Mouse (Mus musculus): ENCODE data around the gene Wfdc3. TPM values are rescaled to one million over a fixed set of nuclear protein-coding genes. Genes with fewer than 3 reads are reported as not detected.

Wfdc3 gene
- polyA plus RNA-seq, 1 experiment = 0.41 TPM

DNA sequence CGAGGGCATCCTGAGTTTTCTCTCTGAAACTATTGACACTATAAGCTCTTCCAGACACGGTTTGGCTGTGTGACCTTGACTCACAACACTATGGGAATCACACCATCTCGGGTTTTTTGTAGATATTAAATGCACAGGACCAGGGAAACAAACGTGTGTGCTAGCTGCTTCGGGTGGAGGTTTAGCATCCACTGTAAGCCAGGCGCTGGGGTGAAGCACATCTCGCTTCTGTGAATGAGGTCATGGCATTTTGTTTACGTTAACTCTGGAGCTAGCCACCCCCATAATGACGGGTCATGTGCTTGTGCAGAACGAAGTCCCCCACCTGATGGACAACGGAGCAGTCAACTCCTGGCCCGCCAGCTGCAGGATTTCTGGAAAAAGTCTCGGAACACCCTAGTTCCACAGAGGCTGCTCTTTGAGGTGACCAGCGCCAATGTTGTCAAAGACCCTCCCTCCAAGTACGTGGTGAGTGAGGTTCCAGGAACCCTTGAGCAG lies 40.7 kb upstream of the Wfdc3 start:
- peaks cover 10% of the 10 kb centered on the region for H3K36me3 ChIP-seq (ENCODE audit: control insufficient read depth, insufficient read depth)
- no peaks in the 10 kb centered on the region for H3K27me3 ChIP-seq (ENCODE audit: control insufficient read depth, insufficient read depth, insufficient read length)
- H3K4me3 ChIP-seq = peak overlapping the region; percentile 46
- no peaks in the 10 kb centered on the region for H3K79me2 ChIP-seq (ENCODE audit: control insufficient read depth, insufficient read depth)
- peak overlapping the region; percentile 70 for H3ac ChIP-seq (ENCODE audit: control insufficient read depth, insufficient read length)
- no peak for TF ChIP-seq MYOD1 (IDR thresholded peaks at IDR 0.05; ENCODE audit: control insufficient read depth in 1 of 3, insufficient read length in 2 of 3, low read depth in 2 of 3)
- TF ChIP-seq REST (IDR thresholded peaks at IDR 0.05; ENCODE audit: insufficient read depth, insufficient read length) = no peak
- no peak for TF ChIP-seq MYOG (IDR thresholded peaks at IDR 0.05; ENCODE audit: control insufficient read depth in 1 of 3, insufficient read depth in 1 of 3, insufficient read length in 2 of 3, low read depth in 2 of 3)
- TF ChIP-seq E2F4 (IDR thresholded peaks at IDR 0.05; ENCODE audit: insufficient read depth) = no peak
- no peak for TF ChIP-seq SRF (IDR thresholded peaks at IDR 0.05; ENCODE audit: control insufficient read depth, insufficient read length, low read depth)
- no peak for TF ChIP-seq CEBPB (IDR thresholded peaks at IDR 0.05; ENCODE audit: insufficient read depth, poor library complexity, severe bottlenecking)
- no peak for TF ChIP-seq POLR2AphosphoS2 (IDR thresholded peaks at IDR 0.05; ENCODE audit: insufficient read length, low read depth)
- TF ChIP-seq TCF12 (IDR thresholded peaks at IDR 0.05; ENCODE audit: insufficient read depth, poor library complexity, severe bottlenecking) = no peak
- TF ChIP-seq USF1 (IDR thresholded peaks at IDR 0.05; ENCODE audit: low read depth) = no peak
- no peak for TF ChIP-seq TCF3 (IDR thresholded peaks at IDR 0.05; ENCODE audit: insufficient read length, low read depth)
- no peak for TF ChIP-seq MAX (IDR thresholded peaks at IDR 0.05; ENCODE audit: low read depth)
- TF ChIP-seq POLR2A (IDR thresholded peaks at IDR 0.05; ENCODE audit: insufficient read length, low read depth) = no peak
- peak overlapping the region; percentile 98 for H3K4me2 ChIP-seq (ENCODE audit: low read depth)

DNA sequence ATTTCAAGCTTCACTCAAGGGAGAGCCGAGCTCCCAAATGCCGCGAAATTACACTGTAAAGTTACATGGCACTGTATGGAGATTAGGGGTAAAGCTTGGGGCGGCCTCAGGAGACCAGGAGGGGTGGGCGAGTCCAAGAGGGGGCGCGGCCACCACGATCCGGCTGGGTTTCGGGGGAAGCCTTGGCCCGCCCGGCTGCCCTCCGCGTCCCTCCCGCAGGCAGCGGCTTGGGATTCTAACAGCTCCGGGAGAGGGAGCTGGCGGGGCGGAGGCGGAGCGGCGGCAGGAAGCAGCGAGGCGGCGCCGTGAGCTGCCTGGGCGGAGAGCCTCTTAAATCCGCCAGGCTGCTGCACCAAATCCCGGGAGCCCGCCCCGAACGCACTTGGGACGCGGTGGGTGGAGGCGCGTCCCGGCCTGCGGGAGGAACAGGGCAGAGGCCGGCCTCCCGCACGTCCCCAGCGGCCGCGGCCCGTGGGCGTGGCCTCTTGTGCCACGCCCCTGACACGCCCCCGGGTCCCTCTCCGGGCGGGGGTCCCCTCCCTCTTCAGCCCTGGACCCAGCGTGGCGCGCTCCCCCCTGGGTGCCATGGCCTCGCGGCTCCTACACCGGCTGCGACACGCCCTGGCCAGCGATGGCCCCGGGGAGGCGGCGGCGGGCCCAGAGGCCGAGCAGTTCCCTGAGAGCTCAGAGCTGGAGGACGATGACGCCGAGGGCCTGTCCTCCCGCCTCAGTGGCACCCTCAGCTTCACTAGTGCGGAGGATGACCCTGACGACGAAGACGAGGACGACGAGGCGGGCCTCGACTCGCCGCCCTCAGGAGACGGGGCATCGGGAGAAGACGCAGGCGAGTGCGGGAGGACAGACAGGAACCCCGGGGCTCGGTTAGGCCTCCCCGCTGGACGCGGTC lies 40.0 kb upstream of the Wfdc3 start, which contains the start of gene Snx21:
Gene Snx21 (plus strand): TSS at position 343 of the 907 bp plus-strand sequence.
- Histone ChIP-seq H3K27me3 (ENCODE audit: control insufficient read depth, insufficient read depth, insufficient read length) (no peaks in the 10 kb centered on the region), H3K4me2 (ENCODE audit: low read depth) (peak within 1 kb of the TSS; percentile 98), H3K4me3 (peak within 1 kb of the TSS; percentile 46), H3ac (ENCODE audit: control insufficient read depth, insufficient read length) (peak within 1 kb of the TSS; percentile 70), H3K36me3 (ENCODE audit: control insufficient read depth, insufficient read depth) (peaks cover 10% of the 10 kb centered on the region), H3K79me2 (ENCODE audit: control insufficient read depth, insufficient read depth) (no peaks in the 10 kb centered on the region)
- no peak for TF ChIP-seq REST (IDR thresholded peaks at IDR 0.05; ENCODE audit: insufficient read depth, insufficient read length)
- peak; percentile 81 for TF ChIP-seq POLR2AphosphoS2 (IDR thresholded peaks at IDR 0.05; ENCODE audit: insufficient read length, low read depth)
- peak in 1 of 3 experiments; percentile 3 for TF ChIP-seq MYOD1 (IDR thresholded peaks at IDR 0.05; ENCODE audit: control insufficient read depth in 1 of 3, insufficient read length in 2 of 3, low read depth in 2 of 3)
- TF ChIP-seq MYOG (IDR thresholded peaks at IDR 0.05; ENCODE audit: control insufficient read depth in 1 of 3, insufficient read depth in 1 of 3, insufficient read length in 2 of 3, low read depth in 2 of 3) = no peak
- TF ChIP-seq POLR2A (IDR thresholded peaks at IDR 0.05; ENCODE audit: insufficient read length, low read depth) = peak; percentile 84
- no peak for TF ChIP-seq MAX (IDR thresholded peaks at IDR 0.05; ENCODE audit: low read depth)
- TF ChIP-seq TCF3 (IDR thresholded peaks at IDR 0.05; ENCODE audit: insufficient read length, low read depth) = no peak
- TF ChIP-seq TCF12 (IDR thresholded peaks at IDR 0.05; ENCODE audit: insufficient read depth, poor library complexity, severe bottlenecking) = no peak

DNA sequence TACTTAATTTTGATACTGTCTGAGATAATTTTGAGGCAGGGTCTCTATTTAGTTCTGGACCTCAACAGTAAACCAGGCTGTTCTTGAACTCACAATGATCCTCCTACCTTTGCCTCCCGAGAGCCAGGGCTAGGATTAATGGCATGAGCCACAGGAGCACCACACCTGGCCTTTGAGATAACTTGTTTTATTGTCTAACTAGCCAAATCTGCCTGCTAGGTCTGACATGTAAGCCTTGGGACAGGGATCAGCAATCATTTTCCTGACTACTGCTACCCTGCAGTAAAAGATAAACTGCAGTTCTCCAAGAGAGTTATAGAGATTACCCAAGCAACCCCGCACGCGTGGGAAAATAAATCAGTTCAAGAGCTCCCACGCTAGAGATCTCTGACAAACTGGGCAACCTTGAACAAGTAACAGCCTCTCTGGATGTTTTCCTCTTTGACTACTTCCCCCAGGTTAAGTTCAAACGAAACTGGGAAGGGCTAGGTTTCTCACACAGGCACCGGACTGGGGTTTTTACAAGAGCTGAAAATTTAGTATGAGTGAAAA lies 39.2 kb upstream of the Wfdc3 start:
- TF ChIP-seq TCF3 (IDR thresholded peaks at IDR 0.05; ENCODE audit: insufficient read length, low read depth) (no peak), POLR2AphosphoS2 (IDR thresholded peaks at IDR 0.05; ENCODE audit: insufficient read length, low read depth) (no peak), USF1 (IDR thresholded peaks at IDR 0.05; ENCODE audit: low read depth) (no peak), MAX (IDR thresholded peaks at IDR 0.05; ENCODE audit: low read depth) (no peak), TCF12 (IDR thresholded peaks at IDR 0.05; ENCODE audit: insufficient read depth, poor library complexity, severe bottlenecking) (no peak), CEBPB (IDR thresholded peaks at IDR 0.05; ENCODE audit: insufficient read depth, poor library complexity, severe bottlenecking) (no peak), MYOD1 (IDR thresholded peaks at IDR 0.05; ENCODE audit: control insufficient read depth in 1 of 3, insufficient read length in 2 of 3, low read depth in 2 of 3) (no peak)
- Histone ChIP-seq H3K4me3 (peak overlapping the region; percentile 46), H3K79me2 (ENCODE audit: control insufficient read depth, insufficient read depth) (no peaks in the 10 kb centered on the region), H3K36me3 (ENCODE audit: control insufficient read depth, insufficient read depth) (peaks cover 10% of the 10 kb centered on the region), H3K4me2 (ENCODE audit: low read depth) (peak overlapping the region; percentile 98), H3K27me3 (ENCODE audit: control insufficient read depth, insufficient read depth, insufficient read length) (no peaks in the 10 kb centered on the region), H3ac (ENCODE audit: control insufficient read depth, insufficient read length) (peak overlapping the region; percentile 70)

DNA sequence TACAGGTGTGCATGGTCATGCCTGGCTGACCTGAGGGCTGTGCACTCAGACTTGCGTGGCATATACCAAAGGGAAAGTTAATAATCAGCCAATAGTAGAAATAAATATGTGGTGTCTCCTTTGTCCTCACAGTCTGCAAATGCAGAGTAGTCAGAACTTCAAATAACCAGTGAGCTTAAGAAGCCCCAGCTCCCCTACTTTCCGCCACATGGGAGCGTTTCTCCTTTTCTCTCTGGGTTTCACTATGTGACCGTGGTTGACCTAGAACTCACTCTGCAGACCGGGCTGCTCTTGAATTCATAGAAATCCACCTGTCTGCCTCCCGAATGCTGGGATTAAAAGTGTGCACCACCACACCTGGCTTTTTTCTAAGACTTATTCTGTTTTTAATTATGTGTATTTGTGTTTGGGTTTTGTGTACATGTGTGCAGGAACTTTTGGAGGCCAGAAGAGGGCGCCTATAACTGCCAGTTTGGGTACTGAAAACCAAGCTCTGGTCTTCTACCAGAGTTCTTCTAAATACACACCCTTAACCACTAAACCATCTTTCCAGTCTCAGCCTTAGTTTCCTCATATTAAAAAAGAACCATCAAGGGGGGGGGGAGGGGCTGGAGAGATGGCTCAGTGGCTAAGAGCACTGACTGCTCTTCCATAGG lies 38.3 kb upstream of the Wfdc3 start:
- no peaks in the 10 kb centered on the region for H3K27me3 ChIP-seq (ENCODE audit: control insufficient read depth, insufficient read depth, insufficient read length)
- H3ac ChIP-seq (ENCODE audit: control insufficient read depth, insufficient read length) = no peak overlapping the region
- H3K79me2 ChIP-seq (ENCODE audit: control insufficient read depth, insufficient read depth) = no peaks in the 10 kb centered on the region
- H3K36me3 ChIP-seq (ENCODE audit: control insufficient read depth, insufficient read depth) = peaks cover 10% of the 10 kb centered on the region
- no peak overlapping the region for H3K4me2 ChIP-seq (ENCODE audit: low read depth)
- H3K4me3 ChIP-seq = peak overlapping the region; percentile 46
- TF ChIP-seq MYOD1 (IDR thresholded peaks at IDR 0.05; ENCODE audit: control insufficient read depth in 1 of 3, insufficient read length in 2 of 3, low read depth in 2 of 3) (no peak), TCF3 (IDR thresholded peaks at IDR 0.05; ENCODE audit: insufficient read length, low read depth) (no peak), POLR2AphosphoS2 (IDR thresholded peaks at IDR 0.05; ENCODE audit: insufficient read length, low read depth) (no peak), POLR2A (IDR thresholded peaks at IDR 0.05; ENCODE audit: insufficient read length, low read depth) (no peak), USF1 (IDR thresholded peaks at IDR 0.05; ENCODE audit: low read depth) (no peak), CEBPB (IDR thresholded peaks at IDR 0.05; ENCODE audit: insufficient read depth, poor library complexity, severe bottlenecking) (no peak), REST (IDR thresholded peaks at IDR 0.05; ENCODE audit: insufficient read depth, insufficient read length) (no peak), E2F4 (IDR thresholded peaks at IDR 0.05; ENCODE audit: insufficient read depth) (no peak), MYOG (IDR thresholded peaks at IDR 0.05; ENCODE audit: control insufficient read depth in 1 of 3, insufficient read depth in 1 of 3, insufficient read length in 2 of 3, low read depth in 2 of 3) (no peak), TCF12 (IDR thresholded peaks at IDR 0.05; ENCODE audit: insufficient read depth, poor library complexity, severe bottlenecking) (no peak)
